Mouse (Mus musculus): ENCODE data around the gene Prl2a1.
"Not testable (repeated sequence)": the region's sequence is repeated elsewhere in the genome, so short reads cannot be mapped to it uniquely, and the experiment has no call there.

Gene Prl2a1

DNA sequence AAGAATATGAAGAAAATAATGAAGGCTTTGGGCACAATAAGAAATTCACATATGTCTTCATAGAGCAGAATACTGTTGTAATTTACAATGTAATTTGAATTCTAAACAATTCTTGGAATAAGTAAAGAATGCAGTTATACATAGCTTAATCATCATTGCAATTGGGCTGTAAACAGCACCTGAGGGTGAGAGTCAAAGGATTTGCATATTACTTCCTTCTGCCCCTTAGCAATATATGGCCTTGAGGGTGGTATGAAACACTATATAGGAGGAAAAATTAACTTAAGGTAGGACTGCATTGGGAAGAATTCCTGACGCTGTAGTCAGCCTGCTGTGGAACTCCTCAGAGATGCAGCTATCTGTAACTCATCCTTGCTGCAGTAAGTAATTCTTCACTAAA lies at the start of gene Prl2a1:
Gene Prl2a1 (plus strand): TSS at position 301 of the 400 bp plus-strand sequence.
- no peak for DNase-seq (ENCODE audit: low spot score)

DNA sequence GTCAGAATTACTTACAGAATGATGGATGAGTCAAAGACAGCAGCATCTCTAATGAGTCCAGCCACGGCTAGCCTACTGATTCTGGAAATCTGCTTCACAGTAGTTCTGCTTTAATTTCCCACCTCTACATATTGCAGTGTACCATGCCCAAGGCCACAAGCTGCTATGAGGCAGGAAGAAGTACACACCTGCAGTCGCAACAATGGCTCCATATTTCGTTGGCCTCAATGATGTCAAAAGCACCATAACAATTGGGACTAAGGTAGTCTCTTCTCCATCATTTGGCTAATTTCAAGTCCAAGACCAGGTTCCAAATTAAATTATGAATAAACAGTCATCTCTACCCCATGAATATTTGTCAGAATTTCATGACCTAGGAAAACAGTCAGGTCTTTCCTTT lies 20.8 kb upstream of the Prl2a1 start, which contains the start of gene Prl7c1:
Gene Prl7c1 (minus strand): TSS at position 101 of the 400 bp plus-strand sequence.
- not testable (repeated sequence) for DNase-seq (ENCODE audit: low spot score)

DNA sequence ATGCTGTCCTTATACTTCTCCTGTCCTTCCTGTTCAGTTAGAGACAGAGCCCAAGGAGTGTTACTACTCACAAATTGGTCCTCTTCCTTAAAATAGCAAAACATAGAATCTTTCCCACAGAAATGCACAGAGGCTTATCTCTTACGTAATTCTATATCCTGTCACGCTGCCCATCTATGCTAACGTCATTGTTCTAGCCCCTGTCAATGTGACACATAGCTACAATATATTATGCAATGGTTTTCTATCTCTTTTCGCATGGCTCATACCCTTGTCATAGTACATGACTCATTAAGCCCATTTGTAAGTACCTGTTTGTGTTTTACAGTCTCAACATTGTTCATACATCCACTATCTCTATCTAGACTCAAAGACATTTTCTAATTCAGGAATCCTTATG lies 2.2 kb upstream of the Prl2a1 start:
- no peak for DNase-seq (ENCODE audit: low spot score)

DNA sequence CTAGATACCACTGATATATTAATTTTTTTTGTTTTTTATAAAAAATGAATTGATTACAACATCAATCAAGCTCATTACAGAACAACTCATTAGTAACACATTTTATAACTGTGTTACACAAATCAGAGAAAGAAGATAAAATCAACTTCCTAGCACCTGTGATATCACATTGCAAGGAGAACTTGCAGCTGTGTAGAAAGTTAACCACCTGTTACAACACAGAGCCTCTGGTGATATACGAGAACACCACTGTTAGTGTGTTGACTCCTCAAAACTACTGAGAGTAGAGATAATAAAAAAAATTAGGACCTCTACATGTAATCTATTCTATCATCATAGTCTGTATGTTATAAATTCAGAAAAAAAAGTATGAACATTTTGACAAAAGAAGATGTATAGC lies 1.3 kb downstream of the Prl2a1 start:
- DNase-seq (ENCODE audit: low spot score) = no peak

DNA sequence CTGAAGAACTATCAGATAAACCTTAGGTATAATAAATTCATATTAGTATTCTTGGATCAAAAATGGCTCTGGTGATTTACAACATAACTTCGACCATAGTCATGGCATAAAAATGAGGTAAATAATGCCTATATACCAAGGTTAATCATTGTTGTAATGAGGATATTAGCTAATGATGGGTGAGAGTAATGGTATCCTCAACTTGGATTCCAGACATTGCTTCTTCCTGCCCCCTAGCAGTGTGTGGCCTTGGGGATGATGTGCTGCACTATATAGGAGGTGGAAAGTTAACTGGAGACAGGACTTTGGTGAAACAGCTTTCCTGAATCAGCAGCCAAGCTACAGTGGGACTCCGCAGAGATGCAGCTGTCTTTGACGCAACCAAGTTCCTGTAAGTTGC lies 47.6 kb downstream of the Prl2a1 start, which contains the start of gene Prl2c1:
Gene Prl2c1 (plus strand): TSS at position 301 of the 400 bp plus-strand sequence.
- DNase-seq (ENCODE audit: low spot score) = no peak
